Mouse (Mus musculus): ENCODE data around the gene Xrcc4. TPM values are rescaled to one million over a fixed set of nuclear protein-coding genes. Genes with fewer than 3 reads are reported as not detected.
"Not testable (repeated sequence)": the region's sequence is repeated elsewhere in the genome, so short reads cannot be mapped to it uniquely, and the experiment has no call there.

Gene Xrcc4
- total and polyA plus RNA-seq, 3 experiments = 0.66 to 23.9 (median 17.8) TPM

DNA sequence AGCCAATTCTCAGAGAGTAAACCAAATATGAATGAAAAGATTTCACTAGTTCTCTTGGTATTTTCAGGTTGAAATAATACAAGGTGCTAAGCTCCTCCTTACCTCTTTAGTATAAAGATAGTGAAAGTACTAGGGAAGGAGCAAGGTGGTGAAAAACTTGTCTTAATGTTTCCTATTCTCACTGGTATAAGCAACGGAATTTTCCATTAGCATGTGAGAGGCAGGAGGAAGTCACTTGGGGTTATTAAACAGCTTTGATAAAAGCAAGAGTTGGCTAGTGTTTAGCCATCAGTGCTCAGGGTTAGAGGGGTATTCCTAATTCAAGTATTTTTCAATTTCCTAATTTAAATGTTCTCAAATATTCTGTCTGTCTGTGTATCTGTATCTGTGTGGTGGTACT lies 322.9 kb downstream of the Xrcc4 start:
- ATAC-seq (ENCODE audit: extremely low read depth, insufficient number of reproducible peaks, low FRiP score, poor library complexity, severe bottlenecking) (no peak), DNase-seq (ENCODE audit: low spot score) (no peak)
- no peaks in the 10 kb centered on the region for H3K9me3 ChIP-seq (replicated peaks)
- no peaks in the 10 kb centered on the region for H3K4me1 ChIP-seq (ENCODE audit: insufficient read depth, low read depth, low read length)
- H3K4me3 ChIP-seq (ENCODE audit: low read depth, low read length) = no peak overlapping the region
- no peaks in the 10 kb centered on the region for H3K27me3 ChIP-seq (ENCODE audit: insufficient read depth, low read length)
- TF ChIP-seq GATA1 (IDR thresholded peaks at IDR 0.05; ENCODE audit: borderline replicate concordance, low read length) = no peak
- no peak for TF ChIP-seq TAL1 (conservative IDR thresholded peaks at IDR 0.05; ENCODE audit: low read depth, low read length)
- no peak for TF ChIP-seq POLR2AphosphoS5 (IDR thresholded peaks at IDR 0.05; ENCODE audit: insufficient replicate concordance, low read depth, low read length)
- TF ChIP-seq CTCF (IDR thresholded peaks at IDR 0.05; ENCODE audit: low read depth, low read length) = no peak
- TF ChIP-seq GATA2 (IDR thresholded peaks at IDR 0.05; ENCODE audit: borderline replicate concordance, low read depth, low read length) = no peak
- no peaks in the 10 kb centered on the region for H3K36me3 ChIP-seq (replicated peaks)

DNA sequence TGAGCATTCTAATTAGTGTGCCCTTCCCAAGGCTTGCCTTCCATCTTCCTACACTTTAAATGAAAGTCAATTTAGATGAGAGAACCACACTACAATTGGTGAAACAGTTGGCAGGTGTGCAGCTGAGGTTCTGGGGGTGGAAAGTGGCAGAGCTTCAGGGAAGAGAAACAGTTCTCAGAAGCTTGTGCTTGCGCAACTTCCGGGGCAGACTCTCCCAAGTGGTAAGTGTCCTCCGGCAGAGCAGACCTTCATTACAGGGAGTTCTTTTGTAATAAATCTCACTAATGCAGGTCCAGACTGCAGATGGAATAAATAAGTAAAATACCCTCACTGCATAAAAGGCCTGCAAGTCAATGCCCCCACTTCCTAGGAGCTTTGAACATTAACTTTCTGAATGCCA lies 323.4 kb downstream of the Xrcc4 start:
- H3K9me3 ChIP-seq (replicated peaks) = no peaks in the 10 kb centered on the region
- H3K4me1 ChIP-seq (ENCODE audit: insufficient read depth, low read depth, low read length) = no peaks in the 10 kb centered on the region
- H3K4me3 ChIP-seq (ENCODE audit: low read depth, low read length) = no peak overlapping the region
- H3K36me3 ChIP-seq (replicated peaks) = no peaks in the 10 kb centered on the region
- TF ChIP-seq CTCF (IDR thresholded peaks at IDR 0.05; ENCODE audit: low read depth, low read length) (no peak), GATA2 (IDR thresholded peaks at IDR 0.05; ENCODE audit: borderline replicate concordance, low read depth, low read length) (no peak), TAL1 (conservative IDR thresholded peaks at IDR 0.05; ENCODE audit: low read depth, low read length) (no peak), POLR2AphosphoS5 (IDR thresholded peaks at IDR 0.05; ENCODE audit: insufficient replicate concordance, low read depth, low read length) (no peak), GATA1 (IDR thresholded peaks at IDR 0.05; ENCODE audit: borderline replicate concordance, low read length) (no peak)
- H3K27me3 ChIP-seq (ENCODE audit: insufficient read depth, low read length) = no peaks in the 10 kb centered on the region
- ATAC-seq (ENCODE audit: extremely low read depth, insufficient number of reproducible peaks, low FRiP score, poor library complexity, severe bottlenecking) (no peak), DNase-seq (ENCODE audit: low spot score) (no peak)

DNA sequence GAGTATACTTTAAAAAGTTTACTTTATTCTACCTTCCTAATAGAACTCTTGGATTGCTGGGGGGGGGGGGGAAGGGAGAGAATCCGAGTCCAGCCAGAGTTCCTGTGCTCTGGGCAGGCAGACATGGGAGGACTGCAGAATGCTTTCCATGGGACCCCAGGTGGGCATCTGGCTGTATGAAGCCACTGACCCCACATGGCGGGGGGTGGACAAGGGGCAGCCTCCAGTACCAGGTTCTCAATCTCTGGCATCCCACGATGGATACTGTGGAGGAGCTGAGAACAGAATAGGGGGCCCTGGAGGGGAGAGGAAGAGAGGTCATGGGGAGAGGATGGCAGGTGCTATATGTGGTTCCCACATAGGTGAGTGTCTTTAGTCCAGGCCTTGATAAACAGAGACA lies 327.1 kb downstream of the Xrcc4 start:
- Histone ChIP-seq H3K9me3 (replicated peaks) (no peaks in the 10 kb centered on the region), H3K4me3 (ENCODE audit: low read depth, low read length) (no peak overlapping the region), H3K27me3 (ENCODE audit: insufficient read depth, low read length) (no peaks in the 10 kb centered on the region), H3K36me3 (replicated peaks) (no peaks in the 10 kb centered on the region), H3K4me1 (ENCODE audit: insufficient read depth, low read depth, low read length) (no peaks in the 10 kb centered on the region)
- TF ChIP-seq CTCF (IDR thresholded peaks at IDR 0.05; ENCODE audit: low read depth, low read length) = no peak
- no peak for TF ChIP-seq TAL1 (conservative IDR thresholded peaks at IDR 0.05; ENCODE audit: low read depth, low read length)
- no peak for TF ChIP-seq POLR2AphosphoS5 (IDR thresholded peaks at IDR 0.05; ENCODE audit: insufficient replicate concordance, low read depth, low read length)
- no peak for TF ChIP-seq GATA2 (IDR thresholded peaks at IDR 0.05; ENCODE audit: borderline replicate concordance, low read depth, low read length)
- no peak for TF ChIP-seq GATA1 (IDR thresholded peaks at IDR 0.05; ENCODE audit: borderline replicate concordance, low read length)
- no peak for ATAC-seq (ENCODE audit: extremely low read depth, insufficient number of reproducible peaks, low FRiP score, poor library complexity, severe bottlenecking)
- DNase-seq (ENCODE audit: low spot score) = no peak

DNA sequence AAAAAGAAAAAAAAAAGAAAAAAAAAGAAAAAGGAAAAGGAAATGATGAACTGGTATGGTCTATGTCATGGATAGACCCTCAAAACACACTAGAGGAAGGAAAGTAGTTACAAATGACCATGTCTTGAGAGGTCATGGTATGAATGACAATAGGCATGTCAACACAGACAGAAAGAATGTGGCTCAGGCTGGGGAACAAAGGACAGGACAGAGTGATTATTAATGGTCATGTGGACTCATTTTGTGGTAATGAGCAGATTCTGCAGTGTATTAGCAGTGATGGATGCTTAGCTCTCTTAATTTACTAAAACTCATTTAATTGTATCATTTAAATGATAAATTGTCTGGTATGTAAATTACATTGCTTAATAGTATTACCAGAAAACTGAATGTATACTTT lies 333.1 kb downstream of the Xrcc4 start:
- no peak for DNase-seq (ENCODE audit: low spot score)
- no peaks in the 10 kb centered on the region for H3K4me1 ChIP-seq (ENCODE audit: insufficient read depth, low read depth, low read length)
- H3K27me3 ChIP-seq (ENCODE audit: insufficient read depth, low read length) = no peaks in the 10 kb centered on the region
- no peaks in the 10 kb centered on the region for H3K36me3 ChIP-seq (replicated peaks)
- no peaks in the 10 kb centered on the region for H3K9me3 ChIP-seq (replicated peaks)
- no peak overlapping the region for H3K4me3 ChIP-seq (ENCODE audit: low read depth, low read length)
- no peak for ATAC-seq (ENCODE audit: extremely low read depth, insufficient number of reproducible peaks, low FRiP score, poor library complexity, severe bottlenecking)
- TF ChIP-seq TAL1 (conservative IDR thresholded peaks at IDR 0.05; ENCODE audit: low read depth, low read length) (no peak), GATA2 (IDR thresholded peaks at IDR 0.05; ENCODE audit: borderline replicate concordance, low read depth, low read length) (no peak), POLR2AphosphoS5 (IDR thresholded peaks at IDR 0.05; ENCODE audit: insufficient replicate concordance, low read depth, low read length) (no peak), GATA1 (IDR thresholded peaks at IDR 0.05; ENCODE audit: borderline replicate concordance, low read length) (no peak), CTCF (IDR thresholded peaks at IDR 0.05; ENCODE audit: low read depth, low read length) (no peak)

DNA sequence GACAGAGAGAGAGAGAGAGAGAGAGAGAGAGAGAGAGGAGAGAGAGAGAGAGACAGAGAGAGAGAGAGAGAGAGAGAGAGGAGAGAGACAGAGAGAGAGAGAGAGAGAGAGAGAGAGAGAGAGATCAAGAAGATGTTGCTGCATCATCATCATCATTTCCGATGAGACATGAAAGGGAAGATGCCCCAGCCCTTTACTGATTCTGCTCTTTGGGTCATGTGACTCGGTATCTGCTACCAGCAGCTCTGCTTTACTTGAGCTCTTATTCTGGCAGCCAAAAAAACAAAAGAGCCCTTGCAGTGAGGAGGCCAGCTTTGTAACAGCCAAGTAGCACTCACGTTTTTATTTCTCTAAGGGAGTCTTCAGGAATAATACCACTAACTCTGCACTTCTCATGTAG lies 338.8 kb downstream of the Xrcc4 start:
- H3K9me3 ChIP-seq (replicated peaks); DNase-seq (ENCODE audit: low spot score); H3K36me3 ChIP-seq (replicated peaks); ATAC-seq (ENCODE audit: extremely low read depth, insufficient number of reproducible peaks, low FRiP score, poor library complexity, severe bottlenecking); H3K4me3 ChIP-seq (ENCODE audit: low read depth, low read length); H3K27me3 ChIP-seq (ENCODE audit: insufficient read depth, low read length); H3K4me1 ChIP-seq (ENCODE audit: insufficient read depth, low read depth, low read length): not testable (repeated sequence)

DNA sequence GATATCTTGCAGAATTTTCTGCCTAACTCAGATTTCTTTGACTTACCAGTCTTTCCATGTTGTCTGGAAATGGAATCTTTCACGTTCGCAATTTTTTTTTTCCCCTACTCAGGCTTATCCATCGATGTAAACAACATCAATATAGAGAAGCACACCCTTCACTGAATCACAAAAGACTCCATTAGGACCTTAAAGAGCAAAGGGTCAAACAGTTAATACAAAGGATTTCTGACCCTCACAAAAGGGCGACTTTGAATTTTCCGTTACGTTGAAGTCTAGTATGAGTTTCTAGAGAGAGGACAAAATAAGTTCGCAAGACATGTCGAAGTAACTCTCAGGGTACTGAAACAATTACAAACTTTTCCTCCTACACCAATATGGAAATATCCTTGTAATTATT lies 346.2 kb downstream of the Xrcc4 start:
- TF ChIP-seq CTCF (IDR thresholded peaks at IDR 0.05; ENCODE audit: low read depth, low read length) = no peak
- no peak for TF ChIP-seq GATA2 (IDR thresholded peaks at IDR 0.05; ENCODE audit: borderline replicate concordance, low read depth, low read length)
- TF ChIP-seq TAL1 (conservative IDR thresholded peaks at IDR 0.05; ENCODE audit: low read depth, low read length) = no peak
- no peak for TF ChIP-seq POLR2AphosphoS5 (IDR thresholded peaks at IDR 0.05; ENCODE audit: insufficient replicate concordance, low read depth, low read length)
- no peak for TF ChIP-seq GATA1 (IDR thresholded peaks at IDR 0.05; ENCODE audit: borderline replicate concordance, low read length)

DNA sequence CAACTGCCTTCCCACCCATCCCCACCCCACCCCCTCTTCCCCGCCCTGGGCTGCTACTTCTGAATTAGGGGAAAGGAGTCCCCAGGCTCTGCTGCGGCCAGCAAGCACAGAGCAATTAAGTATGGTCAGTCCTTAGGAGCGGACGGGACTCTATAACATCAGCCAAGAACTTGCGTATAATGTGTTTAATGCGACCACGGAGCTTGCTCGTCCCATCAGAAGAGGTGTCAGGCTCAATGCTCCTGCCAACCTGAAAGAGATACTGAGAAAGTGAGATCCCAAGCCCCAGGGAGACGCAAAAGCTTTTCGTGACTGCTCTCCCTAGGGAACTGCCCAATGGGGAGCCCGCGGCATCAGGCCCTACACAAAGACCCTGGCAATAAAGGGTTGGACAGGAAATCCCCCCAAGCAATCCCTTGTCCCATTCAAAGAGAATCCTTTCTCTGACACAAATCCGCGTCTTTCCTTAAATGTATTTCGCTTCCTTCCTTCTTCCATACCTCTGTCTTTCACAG lies 346.7 kb downstream of the Xrcc4 start:
- peaks cover 20% of the 10 kb centered on the region for H3K4me1 ChIP-seq (ENCODE audit: insufficient read depth, low read depth, low read length)
- no peak for ATAC-seq (ENCODE audit: extremely low read depth, insufficient number of reproducible peaks, low FRiP score, poor library complexity, severe bottlenecking)
- no peak overlapping the region for H3K4me3 ChIP-seq (ENCODE audit: low read depth, low read length)
- DNase-seq (ENCODE audit: low spot score) = no peak
- H3K9me3 ChIP-seq (replicated peaks) = no peaks in the 10 kb centered on the region
- peaks cover 33% of the 10 kb centered on the region for H3K27me3 ChIP-seq (ENCODE audit: insufficient read depth, low read length)
- no peaks in the 10 kb centered on the region for H3K36me3 ChIP-seq (replicated peaks)
- TF ChIP-seq GATA2 (IDR thresholded peaks at IDR 0.05; ENCODE audit: borderline replicate concordance, low read depth, low read length) = no peak
- no peak for TF ChIP-seq GATA1 (IDR thresholded peaks at IDR 0.05; ENCODE audit: borderline replicate concordance, low read length)
- TF ChIP-seq TAL1 (conservative IDR thresholded peaks at IDR 0.05; ENCODE audit: low read depth, low read length) = no peak
- no peak for TF ChIP-seq POLR2AphosphoS5 (IDR thresholded peaks at IDR 0.05; ENCODE audit: insufficient replicate concordance, low read depth, low read length)
- TF ChIP-seq CTCF (IDR thresholded peaks at IDR 0.05; ENCODE audit: low read depth, low read length) = no peak

More for the DNA sequence above, 346.2 kb downstream of the Xrcc4 start:
- DNase-seq (ENCODE audit: low spot score) (no peak), ATAC-seq (ENCODE audit: extremely low read depth, insufficient number of reproducible peaks, low FRiP score, poor library complexity, severe bottlenecking) (no peak)
- Histone ChIP-seq H3K4me3 (ENCODE audit: low read depth, low read length) (no peak overlapping the region), H3K27me3 (ENCODE audit: insufficient read depth, low read length) (peaks cover 33% of the 10 kb centered on the region), H3K9me3 (replicated peaks) (no peaks in the 10 kb centered on the region), H3K36me3 (replicated peaks) (no peaks in the 10 kb centered on the region), H3K4me1 (ENCODE audit: insufficient read depth, low read depth, low read length) (peaks cover 20% of the 10 kb centered on the region)

Measured in G1E (cell line).